Mouse (Mus musculus) lung, adult 2 months (tissue): ENCODE results near the gene Smok2b.
"Not testable (repeated sequence)": the region's sequence is repeated elsewhere in the genome, so short reads cannot be mapped to it uniquely, and the experiment has no call there.

Source experiments
- CTCF ChIP-seq: fragments of 200-500 bp; IDR thresholded peaks from 2 replicates; pipeline ENCODE4 v1.5.1; 2011; ENCODE audit warnings: mild to moderate bottlenecking, low read length, control low read depth; ENCODE audit not compliant: insufficient read depth
- POLR2A ChIP-seq: fragments of 200-500 bp; IDR thresholded peaks from 2 replicates; pipeline ENCODE4 v1.6.1; 2011; ENCODE audit warnings: low read depth, mild to moderate bottlenecking, control low read depth, low read length, borderline replicate concordance; ENCODE audit errors: extremely low read depth

DNA sequence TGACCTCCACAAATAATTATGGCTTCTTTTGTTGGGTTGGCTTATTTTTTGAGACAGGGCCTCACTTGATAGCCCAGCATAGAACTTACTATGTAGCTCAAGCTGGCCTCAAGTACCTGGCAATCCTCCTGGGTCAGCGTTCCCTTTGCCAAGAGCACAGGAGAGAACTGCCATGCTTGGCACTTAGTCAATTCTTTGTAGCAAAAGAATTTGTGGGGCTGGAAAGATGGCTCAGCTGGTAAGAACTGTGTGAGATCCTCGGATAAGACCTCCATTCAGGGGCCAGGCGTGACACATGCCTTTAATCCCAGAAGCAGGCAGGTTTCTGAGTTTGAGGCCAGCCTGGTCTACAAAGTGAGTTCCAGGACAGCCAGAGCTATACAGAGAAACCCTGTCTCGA lies 33.6 kb upstream of the Smok2b start:
- not testable (repeated sequence) for TF ChIP-seq CTCF, POLR2A
